8 mouse cellular contexts compared by ENCODE assay signal in genomic region chr7:47051404-47052151, GRCm38 (mm10). TPM values are rescaled to one million over a fixed set of nuclear protein-coding genes. Genes with fewer than 3 reads are reported as not detected.
DNase-seq lines count a peak whose midpoint lies in the region; ATAC-seq lines count a peak whose summit lies in the region.

No protein-coding gene starts in this region.

- 8% methylated on average over 2 of the region's 2 CpGs for WGBS in heart, embryonic 10.5 days
- WGBS in neural tube, embryonic 15.5 days = 30% methylated on average over 1 of the region's 2 CpGs

- DNase-seq in ovary, adult 18-20 months (ENCODE audit: low spot score) = peak; percentile 76
- DNase-seq in ovary, postnatal 10 days (ENCODE audit: low spot score) = no peak
- DNase-seq in embryo, embryonic 11.5 days (ENCODE audit: low read depth, low spot score) = peak; percentile 13
- DNase-seq in heart, embryonic 10.5 days (ENCODE audit: low spot score) = peak; percentile 80
- DNase-seq in kidney, adult 8-10 months = peak; percentile 46 to 56
- DNase-seq in lung, adult 18-20 months = peak; percentile 65 to 72

- no peak for ATAC-seq in neural tube, embryonic 15.5 days (ENCODE audit: low FRiP score)
- no peak for ATAC-seq in megakaryocyte-erythroid progenitor cell, adult 5-6 weeks (replicated peaks; ENCODE audit: low FRiP score, low TSS enrichment, poor library complexity, severe bottlenecking)

- peak overlapping the region; percentile 91 for H3K4me3 ChIP-seq in heart, embryonic 10.5 days
- H3K4me3 ChIP-seq in neural tube, embryonic 15.5 days (replicated peaks) = peak overlapping the region; percentile 96

- H3K9me3 ChIP-seq in heart, embryonic 10.5 days = no peaks in the 10 kb centered on the region
- no peaks in the 10 kb centered on the region for H3K9me3 ChIP-seq in neural tube, embryonic 15.5 days (replicated peaks)

- H3K4me1 ChIP-seq in heart, embryonic 10.5 days = peaks cover 23% of the 10 kb centered on the region
- H3K4me1 ChIP-seq in neural tube, embryonic 15.5 days = peaks cover 28% of the 10 kb centered on the region

- peak overlapping the region; percentile 91; the same call in 1 of the 2 replicates for H3K9ac ChIP-seq in neural tube, embryonic 15.5 days (replicated peaks)

- H3K36me3 ChIP-seq in heart, embryonic 10.5 days = peaks cover 11% of the 10 kb centered on the region
- 0 out of 2 replicates have a peak, but pooled peaks cover 10% of the 10 kb centered on the region for H3K36me3 ChIP-seq in neural tube, embryonic 15.5 days

- H3K4me2 ChIP-seq in neural tube, embryonic 15.5 days = peak overlapping the region; percentile 74

- H3K27me3 ChIP-seq in heart, embryonic 10.5 days (ENCODE audit: insufficient read depth, poor library complexity, severe bottlenecking) = peaks cover 11% of the 10 kb centered on the region; the same call in 1 of the 2 replicates
- no peaks in the 10 kb centered on the region for H3K27me3 ChIP-seq in neural tube, embryonic 15.5 days (replicated peaks)

- H3K27ac ChIP-seq in heart, embryonic 10.5 days = peak overlapping the region; percentile 94
- peak overlapping the region; percentile 92 for H3K27ac ChIP-seq in neural tube, embryonic 15.5 days (replicated peaks)

RNA-seq across cellular contexts. Expression of gene Tmem86a, which starts 1.2 kb away (rescaled TPM):
- polyA plus RNA-seq in heart, embryonic 10.5 days (2016; fragmentation: Nextera tagmentation; extraction: Ambion mirVana) = 14.8 and 19.9 TPM in 2 replicates
- 25.3 and 25.4 TPM in 2 replicates for polyA plus RNA-seq in neural tube, embryonic 15.5 days (2015; fragmentation: Nextera tagmentation; extraction: Ambion mirVana)
- total RNA-seq in megakaryocyte-erythroid progenitor cell, adult 5-6 weeks (2014; fragmentation: Nextera tagmentation) = 0.77 and 2.3 TPM in 2 replicates
- not detected in 2 replicates for total RNA-seq in megakaryocyte-erythroid progenitor cell, adult 5-6 weeks (2017)

RNA-seq across cellular contexts. Expression of gene Spty2d1, which starts 43.4 kb away (rescaled TPM):
- 14.4 and 15.6 TPM in 2 replicates for polyA plus RNA-seq in heart, embryonic 10.5 days (2016; fragmentation: Nextera tagmentation; extraction: Ambion mirVana)
- polyA plus RNA-seq in neural tube, embryonic 15.5 days (2015; fragmentation: Nextera tagmentation; extraction: Ambion mirVana) = 7.3 and 8.7 TPM in 2 replicates
- total RNA-seq in megakaryocyte-erythroid progenitor cell, adult 5-6 weeks (2014; fragmentation: Nextera tagmentation) = 14.8 and 15.6 TPM in 2 replicates
- 28.9 and 33.4 TPM in 2 replicates for total RNA-seq in megakaryocyte-erythroid progenitor cell, adult 5-6 weeks (2017)
